Mouse (Mus musculus) ES-E14 (cell line): Measurements from ENCODE around the gene Esrra. TPM values are rescaled to one million over a fixed set of nuclear protein-coding genes. Genes with fewer than 3 reads are reported as not detected.
"Not testable (repeated sequence)": the region's sequence is repeated elsewhere in the genome, so short reads cannot be mapped to it uniquely, and the experiment has no call there.

Experiments used
- DNase-seq: peaks from one replicate; pipeline ENCODE4 v3.0.0-alpha.2; 2013; ENCODE audit warnings: low read depth, low spot score
- H3K27ac ChIP-seq: 2 replicates; pipeline ENCODE4 v1.5.1; 2012; ENCODE audit warnings: low read depth, mild to moderate bottlenecking, low read length, moderate library complexity, mixed read lengths; ENCODE audit not compliant: poor library complexity, insufficient read depth, severe bottlenecking
- H3K36me3 ChIP-seq: 2 replicates; pipeline ENCODE4 v1.6.1; 2012; ENCODE audit warnings: mild to moderate bottlenecking, low read length, moderate library complexity, mixed read lengths; ENCODE audit not compliant: control insufficient read depth, poor library complexity, insufficient read depth, severe bottlenecking
- H3K4me1 ChIP-seq, 2 experiments: fragments of 150-350 bp in 1 of 2; sonication (generic) in 1 of 2; 2 replicates each; pipeline ENCODE4 v1.6.1; 2012; ENCODE audit warnings: low read length in 2 of 2, mild to moderate bottlenecking in 1 of 2, mixed read lengths in 1 of 2; ENCODE audit not compliant: control insufficient read depth in 2 of 2, insufficient read depth in 2 of 2, poor library complexity in 1 of 2
- H3K4me3 ChIP-seq, 2 experiments: fragments of 150-350 bp in 1 of 2; sonication (generic) in 1 of 2; 2 replicates each; pipeline ENCODE4 v1.5.1; 2012; ENCODE audit warnings: low read length in 2 of 2, low read depth in 1 of 2, mild to moderate bottlenecking in 1 of 2, mixed read lengths in 1 of 2; ENCODE audit not compliant: insufficient read depth in 1 of 2, poor library complexity in 1 of 2, severe bottlenecking in 1 of 2
- H3K9ac ChIP-seq: 2 replicates; pipeline ENCODE4 v1.6.1; 2012; ENCODE audit warnings: low read depth, mild to moderate bottlenecking, low read length, mixed read lengths; ENCODE audit not compliant: poor library complexity, insufficient read depth, severe bottlenecking
- H3K9me3 ChIP-seq: fragments of 150-350 bp; sonication (generic); 2 replicates; pipeline ENCODE4 v1.6.1; 2012; ENCODE audit warnings: low read depth, mild to moderate bottlenecking, low read length; ENCODE audit not compliant: control insufficient read depth, insufficient read depth
- CHD2 ChIP-seq: IDR thresholded peaks from 2 replicates; pipeline ENCODE4 v1.6.1; 2014; ENCODE audit warnings: mild to moderate bottlenecking, low read depth, low read length, inconsistent platforms
- HCFC1 ChIP-seq: IDR thresholded peaks from 2 replicates; pipeline ENCODE4 v1.6.1; 2012; ENCODE audit warnings: low read length, inconsistent platforms, borderline replicate concordance; ENCODE audit not compliant: insufficient read depth
- MAFK ChIP-seq: IDR thresholded peaks from 2 replicates; pipeline ENCODE4 v1.6.1; 2014; ENCODE audit warnings: mild to moderate bottlenecking, low read depth, low read length, inconsistent platforms; ENCODE audit not compliant: insufficient read depth
- ZC3H11A ChIP-seq: IDR thresholded peaks from 2 replicates; pipeline ENCODE4 v1.6.1; 2012; ENCODE audit warnings: low read depth, mild to moderate bottlenecking, inconsistent platforms, low read length, borderline replicate concordance
- ZNF384 ChIP-seq: IDR thresholded peaks from 2 replicates; pipeline ENCODE4 v1.6.1; 2012; ENCODE audit warnings: low read depth, low read length, inconsistent platforms
- in situ Hi-C, 2 experiments: fragments of 600-800 bp; cut with MboI; formaldehyde crosslinking; loops; one replicate each; pipeline ENCODE4 v1.15.1; 2025; ENCODE audit warnings: low sequenced_read_pairs in 2 of 2, inconsistent platforms in 1 of 2; ENCODE audit not compliant: unreplicated experiment in 2 of 2
- total RNA-seq: library from RNA; depleted of rRNA; stranded (reverse); fragments of 300-350 nt; gene quantifications from 2 replicates; pipeline ENCODE4 v1.2.3, GENCODE M21; 2012

The Esrra gene
- total RNA-seq, 1 experiment = 23.1 TPM

GRCm38 (mm10) chr19:6905498-6906159 is 16.0 kb downstream of the Esrra start:
- no peak for TF ChIP-seq HCFC1
- TF ChIP-seq ZC3H11A = no peak
- no peak for TF ChIP-seq ZNF384
- no peak for TF ChIP-seq MAFK
- peaks cover 16% of the 10 kb centered on the region; the same call in 1 of the 2 replicates for H3K36me3 ChIP-seq
- peaks cover 0 to 3% of the 10 kb centered on the region in 2 experiments; a peak in 1 of 4 replicates for H3K4me1 ChIP-seq
- DNase-seq = no peak
- H3K9me3 ChIP-seq = no peaks in the 10 kb centered on the region
- H3K4me3 ChIP-seq = no peak overlapping the region
- no peak overlapping the region for H3K9ac ChIP-seq
- in situ Hi-C loops = no loop called here
- no peak overlapping the region for H3K27ac ChIP-seq

DNA sequence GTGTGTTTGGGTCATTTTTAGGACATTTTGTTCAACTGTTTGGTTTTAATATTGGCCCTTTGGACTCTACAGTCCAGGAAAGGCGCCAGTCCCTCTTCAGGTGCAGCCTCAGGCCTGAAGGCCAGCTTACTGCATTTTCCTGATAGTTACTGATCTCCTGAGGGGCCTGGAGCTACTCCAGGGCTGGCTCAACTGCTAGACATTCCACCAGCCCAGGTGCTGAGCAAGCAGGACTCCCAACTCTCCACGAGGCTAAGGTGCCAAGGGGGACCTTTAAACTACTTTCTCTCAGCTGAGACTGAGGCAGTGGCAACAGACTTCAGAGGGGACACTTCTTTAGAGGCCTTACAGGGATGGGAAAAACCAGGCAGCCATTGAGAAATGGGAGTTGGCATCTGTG is 16.8 kb downstream of the Esrra start:
- Histone ChIP-seq H3K4me3 (no peak overlapping the region), H3K9ac (no peak overlapping the region), H3K9me3 (no peaks in the 10 kb centered on the region), H3K36me3 (peaks cover 16% of the 10 kb centered on the region; the same call in 1 of the 2 replicates), H3K4me1 (peaks cover 0 to 3% of the 10 kb centered on the region in 2 experiments; a peak in 1 of 4 replicates), H3K27ac (no peak overlapping the region)
- no peak for DNase-seq
- in situ Hi-C loops = no loop called here
- TF ChIP-seq ZC3H11A (no peak), MAFK (no peak)

- in situ Hi-C loops = no loop called here
Measured at GRCm38 (mm10) chr19:6903031-6903430, 18.6 kb downstream of the Esrra start.

GRCm38 (mm10) chr19:6899641-6900040 is 22.0 kb downstream of the Esrra start:
- H3K9ac ChIP-seq = no peak overlapping the region
- H3K36me3 ChIP-seq = no peaks in the 10 kb centered on the region
- no peaks in the 10 kb centered on the region for H3K4me1 ChIP-seq
- no peak overlapping the region for H3K27ac ChIP-seq
- DNase-seq = no peak
- in situ Hi-C loops = no loop called here
- no peak overlapping the region for H3K4me3 ChIP-seq
- no peaks in the 10 kb centered on the region; the same call in 1 of the 2 replicates for H3K9me3 ChIP-seq
- no peak for TF ChIP-seq HCFC1

More at GRCm38 (mm10) chr19:6903031-6903430, 18.6 kb downstream of the Esrra start:
- H3K36me3 ChIP-seq = peaks cover 16% of the 10 kb centered on the region; the same call in 1 of the 2 replicates
- H3K4me1 ChIP-seq = no peaks in the 10 kb centered on the region
- TF ChIP-seq ZC3H11A = no peak
- no peak for TF ChIP-seq CHD2
- TF ChIP-seq ZNF384 = no peak
- no peak for TF ChIP-seq HCFC1
- no peak for TF ChIP-seq MAFK
- no peak overlapping the region for H3K9ac ChIP-seq
- no peak overlapping the region for H3K27ac ChIP-seq
- no peak for DNase-seq
- no peak overlapping the region for H3K4me3 ChIP-seq
- no peaks in the 10 kb centered on the region; the same call in 1 of the 2 replicates for H3K9me3 ChIP-seq

GRCm38 (mm10) chr19:6895608-6896305 is 25.9 kb downstream of the Esrra start:
- H3K9ac ChIP-seq, H3K4me1 ChIP-seq, H3K9me3 ChIP-seq, in situ Hi-C loops, H3K4me3 ChIP-seq, H3K27ac ChIP-seq, H3K36me3 ChIP-seq, DNase-seq: not testable (repeated sequence)
